Mouse (Mus musculus) heart, embryonic 16.5 days (tissue): ENCODE measurements at regions not wholly inside any gene's neighbourhood (a gene's known extent, or its start where the extent isn't known, plus 50 kb on each side); places are given as distances from the start of the nearest gene placed in this dataset.
"Not testable (repeated sequence)": the region's sequence is repeated elsewhere in the genome, so short reads cannot be mapped to it uniquely, and the experiment has no call there.

ENCODE experiments used
- ATAC-seq: fragments of 200-750 bp; cut with Nextera tagmentation; replicated peaks from 2 replicates; pipeline ENCODE4 v1.8.0; 2017; ENCODE audit warnings: moderate number of reproducible peaks; ENCODE audit not compliant: insufficient read depth, low FRiP score; ENCODE audit errors: extremely low read depth
- H3K27ac ChIP-seq: fragments of 300-500 bp; sonication (generic); 2 replicates; pipeline ENCODE4 v1.5.1; 2014; ENCODE audit warnings: mild to moderate bottlenecking, low read length, control low read depth, moderate library complexity
- H3K27me3 ChIP-seq: fragments of 300-500 bp; sonication (generic); 2 replicates; pipeline ENCODE4 v1.6.1; 2014; ENCODE audit warnings: low read length, mixed read lengths; ENCODE audit not compliant: control insufficient read depth, insufficient read depth
- H3K36me3 ChIP-seq: fragments of 300-500 bp; sonication (generic); 2 replicates; pipeline ENCODE4 v1.6.1; 2014; ENCODE audit not compliant: control insufficient read depth, insufficient read depth
- H3K4me1 ChIP-seq: fragments of 300-500 bp; sonication (generic); 2 replicates; pipeline ENCODE4 v1.6.1; 2014; ENCODE audit warnings: low read length, mixed read lengths; ENCODE audit not compliant: control insufficient read depth, insufficient read depth
- H3K4me2 ChIP-seq: fragments of 300-500 bp; sonication (generic); 2 replicates; pipeline ENCODE4 v1.6.1; 2014; ENCODE audit warnings: low read depth, mild to moderate bottlenecking, control low read depth, low read length
- H3K4me3 ChIP-seq: fragments of 300-500 bp; sonication (generic); 2 replicates; pipeline ENCODE4 v1.5.1; 2014; ENCODE audit warnings: mild to moderate bottlenecking, control low read depth, low read length
- H3K9ac ChIP-seq: fragments of 300-500 bp; sonication (generic); 2 replicates; pipeline ENCODE4 v1.6.1; 2014; ENCODE audit warnings: low read length, control low read depth
- H3K9me3 ChIP-seq: fragments of 300-500 bp; sonication (generic); replicated peaks from 2 replicates; pipeline ENCODE4 v1.6.1; 2016; ENCODE audit warnings: low read length; ENCODE audit not compliant: control insufficient read depth
- WGBS: fragments of 180-500 bp; shearing (Covaris S2); extraction: QIAGEN DNeasy Blood & Tissue Kit; methylation state at CpG from one replicate; pipeline ENCODE4 v1.1.7; 2014; 5-methylcytosine and 5-hydroxymethylcytosine counted together

DNA sequence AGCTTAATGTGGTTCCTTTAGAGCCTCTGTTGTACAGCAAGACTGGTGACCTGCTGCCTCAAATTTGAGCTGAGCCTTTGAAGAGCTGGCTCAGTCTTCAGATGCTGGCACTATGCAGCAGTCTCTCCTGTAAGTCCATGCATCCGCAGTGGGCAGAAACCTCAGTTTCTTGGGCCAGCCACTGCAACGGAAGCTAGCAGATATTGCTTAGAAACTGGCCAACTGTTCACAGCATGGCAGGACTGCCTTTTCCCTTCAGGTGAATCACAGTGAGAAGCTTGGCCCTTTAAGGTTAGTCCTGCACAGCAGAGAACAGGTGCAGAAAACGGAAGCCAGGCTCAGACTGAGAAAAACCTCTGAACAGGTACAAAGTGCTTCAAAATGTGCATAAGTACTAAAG is 1976.8 kb upstream of the G6pd2 start:
- Histone ChIP-seq H3K4me3 (no peak overlapping the region), H3K4me1 (no peaks in the 10 kb centered on the region), H3K27me3 (no peaks in the 10 kb centered on the region), H3K4me2 (no peak overlapping the region), H3K9me3 (no peaks in the 10 kb centered on the region), H3K27ac (no peak overlapping the region), H3K36me3 (no peaks in the 10 kb centered on the region), H3K9ac (no peak overlapping the region)
- no peak for ATAC-seq
- 82% methylated on average over 3 of the region's 3 CpGs for WGBS

DNA sequence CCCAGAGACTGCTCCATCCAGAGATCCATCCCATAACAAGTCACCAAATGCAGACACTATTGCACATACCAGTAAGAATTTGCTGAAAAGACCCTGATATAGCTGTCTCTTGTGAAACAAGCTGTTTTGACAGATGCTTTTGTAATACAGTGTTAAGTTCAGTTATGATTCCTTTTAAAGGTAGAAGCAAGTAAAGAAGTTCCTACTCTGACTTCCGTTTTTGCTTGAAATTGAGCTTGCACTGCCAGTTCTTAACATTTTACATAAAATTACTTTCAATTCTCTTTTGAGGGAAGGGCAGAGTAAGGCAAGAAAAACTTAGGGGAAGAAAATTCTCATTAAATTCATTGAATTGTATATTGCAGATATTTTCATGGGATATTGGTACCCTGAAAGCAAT is 1962.9 kb upstream of the G6pd2 start:
- Histone ChIP-seq H3K27me3 (no peaks in the 10 kb centered on the region), H3K36me3 (no peaks in the 10 kb centered on the region), H3K9ac (no peak overlapping the region), H3K27ac (no peak overlapping the region), H3K4me1 (no peaks in the 10 kb centered on the region), H3K4me2 (no peak overlapping the region), H3K9me3 (no peaks in the 10 kb centered on the region), H3K4me3 (no peak overlapping the region)
- 47% methylated on average over 1 of the region's 1 CpGs for WGBS
- ATAC-seq: no peak

DNA sequence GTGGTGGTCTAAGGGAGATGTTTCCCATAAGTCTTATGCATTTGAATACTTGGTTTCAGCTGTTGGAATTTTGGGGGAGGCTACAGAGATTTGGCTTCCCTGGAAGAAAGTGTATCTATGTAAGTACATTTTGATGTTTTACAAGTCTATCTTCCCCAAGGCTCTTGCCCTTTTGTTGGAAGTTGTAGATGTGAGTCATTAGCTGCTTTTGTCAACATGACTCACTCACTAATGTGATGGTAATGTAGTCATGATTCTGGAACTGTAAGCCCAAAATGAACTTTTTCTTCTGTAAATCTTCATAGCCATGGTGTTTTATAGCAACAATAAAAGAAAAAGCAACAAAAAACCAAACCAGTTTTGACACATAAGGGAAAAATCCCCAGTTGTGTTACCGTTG is 1961.0 kb upstream of the G6pd2 start:
- WGBS: 76% methylated on average over 1 of the region's 1 CpGs
- no peak overlapping the region for H3K4me3 ChIP-seq
- H3K27me3 ChIP-seq: no peaks in the 10 kb centered on the region
- H3K9me3 ChIP-seq: no peaks in the 10 kb centered on the region
- no peak overlapping the region for H3K9ac ChIP-seq
- ATAC-seq: no peak
- H3K4me2 ChIP-seq: no peak overlapping the region
- no peaks in the 10 kb centered on the region for H3K4me1 ChIP-seq
- no peaks in the 10 kb centered on the region for H3K36me3 ChIP-seq
- no peak overlapping the region for H3K27ac ChIP-seq

DNA sequence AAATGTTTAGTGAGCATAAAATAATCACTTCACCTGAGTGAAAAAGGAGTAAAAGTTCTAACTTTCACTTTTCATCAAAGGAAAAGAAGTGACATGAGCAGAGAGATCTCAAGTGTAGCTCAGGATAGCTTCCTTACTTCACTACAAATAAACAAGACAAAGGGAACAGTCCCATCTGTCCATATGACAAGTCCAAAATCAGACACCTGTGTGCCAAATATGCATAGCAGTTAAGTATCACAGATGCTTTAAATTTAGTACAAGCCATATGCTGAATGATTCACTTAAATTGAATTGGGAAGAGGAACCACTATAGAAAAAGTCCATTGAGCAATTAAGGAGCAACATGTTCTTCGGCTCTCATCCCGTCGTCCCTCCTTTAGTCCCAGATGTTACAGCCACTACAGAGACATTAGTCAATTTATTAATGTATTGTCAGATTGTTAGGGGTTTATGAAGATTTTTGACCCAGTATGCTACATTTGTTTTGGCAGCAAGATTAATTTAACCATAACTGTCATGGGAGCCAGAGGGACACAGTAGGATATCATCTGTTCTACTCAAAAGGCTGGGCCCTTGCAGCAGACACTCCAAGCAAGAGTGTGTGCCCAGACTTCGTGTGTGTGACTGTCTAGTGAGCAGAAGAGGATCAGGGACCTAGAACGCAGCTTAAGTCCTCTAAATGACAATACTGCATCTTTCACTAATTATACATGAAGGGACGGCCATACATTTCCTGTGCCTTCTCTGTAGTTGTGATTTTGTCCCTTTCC is 1914.5 kb upstream of the G6pd2 start:
- Histone ChIP-seq H3K4me1 (no peaks in the 10 kb centered on the region), H3K36me3 (no peaks in the 10 kb centered on the region), H3K27ac (no peak overlapping the region), H3K4me3 (no peak overlapping the region), H3K9me3 (no peaks in the 10 kb centered on the region), H3K4me2 (no peak overlapping the region), H3K27me3 (no peaks in the 10 kb centered on the region), H3K9ac (no peak overlapping the region)
- WGBS: 69% methylated on average over 6 of the region's 6 CpGs
- ATAC-seq: no peak

DNA sequence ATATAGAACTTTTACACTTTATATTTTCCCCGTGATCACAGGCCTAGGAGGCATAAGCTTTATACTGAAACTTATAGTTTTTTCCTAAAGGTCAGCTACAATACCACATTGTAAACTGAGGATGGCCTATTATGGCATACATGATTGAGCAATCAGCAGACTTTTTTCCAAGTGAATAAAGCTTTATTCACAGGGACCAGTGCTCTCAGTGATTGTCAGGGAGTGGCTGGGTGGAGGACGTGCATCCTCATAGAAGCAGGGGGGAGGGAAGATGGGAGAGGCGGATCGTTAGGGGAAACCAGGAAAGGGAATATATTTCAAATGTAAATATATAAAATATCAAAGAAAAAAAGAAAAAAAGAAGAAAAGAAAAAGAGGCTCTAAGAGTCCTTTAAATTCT is 1886.7 kb upstream of the G6pd2 start:
- no peak for ATAC-seq
- Histone ChIP-seq H3K4me2 (no peak overlapping the region), H3K4me3 (no peak overlapping the region), H3K4me1 (no peaks in the 10 kb centered on the region), H3K27ac (no peak overlapping the region), H3K9ac (no peak overlapping the region), H3K36me3 (no peaks in the 10 kb centered on the region), H3K27me3 (no peaks in the 10 kb centered on the region), H3K9me3 (no peaks in the 10 kb centered on the region)
- 66% methylated on average over 4 of the region's 4 CpGs for WGBS

DNA sequence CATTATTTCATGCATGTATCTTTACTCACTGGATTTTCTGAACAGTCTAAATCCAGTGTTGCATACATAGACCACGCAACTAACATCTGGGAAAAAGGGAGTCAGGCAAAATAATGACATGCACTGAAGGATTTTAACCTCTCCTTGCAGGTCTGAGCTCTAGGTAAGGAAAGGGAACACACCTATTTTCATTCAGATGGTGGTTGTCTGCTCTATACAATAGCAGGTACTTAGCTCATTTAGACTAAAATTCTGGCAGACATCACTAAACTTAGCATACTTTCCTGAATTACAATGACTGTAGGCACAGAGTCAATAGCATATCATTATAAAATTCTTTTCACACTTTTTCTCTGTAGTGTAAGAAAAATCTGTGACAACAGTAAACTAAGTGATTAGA is 1867.8 kb upstream of the G6pd2 start:
- ATAC-seq: no peak
- H3K4me3 ChIP-seq: no peak overlapping the region
- no peaks in the 10 kb centered on the region for H3K27me3 ChIP-seq
- no peak overlapping the region for H3K9ac ChIP-seq
- H3K4me1 ChIP-seq: no peaks in the 10 kb centered on the region
- no peak overlapping the region for H3K27ac ChIP-seq
- H3K36me3 ChIP-seq: no peaks in the 10 kb centered on the region
- 75% methylated on average over 1 of the region's 1 CpGs for WGBS
- H3K4me2 ChIP-seq: no peak overlapping the region
- H3K9me3 ChIP-seq: no peaks in the 10 kb centered on the region

DNA sequence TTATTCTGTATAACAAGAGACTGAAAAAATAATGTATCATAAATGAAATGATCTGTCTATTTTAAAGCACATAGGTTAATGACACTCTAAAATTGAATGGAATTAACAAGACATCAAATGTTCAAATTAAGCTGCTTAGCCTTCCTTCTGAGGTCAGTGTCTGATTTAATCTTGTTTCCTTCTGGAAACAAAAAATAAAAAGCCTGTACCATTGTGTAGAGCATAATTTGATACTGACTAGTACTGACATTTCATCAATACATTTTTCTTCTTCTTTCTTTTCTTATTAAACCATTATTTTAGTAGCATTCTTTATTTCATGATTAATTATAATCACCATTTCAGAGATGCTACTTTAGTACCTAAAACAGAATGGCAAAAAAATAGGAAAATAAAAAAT is 1862.9 kb upstream of the G6pd2 start:
- Histone ChIP-seq H3K36me3 (no peaks in the 10 kb centered on the region), H3K4me2 (no peak overlapping the region), H3K27ac (no peak overlapping the region), H3K9ac (no peak overlapping the region), H3K4me3 (no peak overlapping the region), H3K9me3 (no peaks in the 10 kb centered on the region), H3K27me3 (no peaks in the 10 kb centered on the region), H3K4me1 (no peaks in the 10 kb centered on the region)
- ATAC-seq: no peak

DNA sequence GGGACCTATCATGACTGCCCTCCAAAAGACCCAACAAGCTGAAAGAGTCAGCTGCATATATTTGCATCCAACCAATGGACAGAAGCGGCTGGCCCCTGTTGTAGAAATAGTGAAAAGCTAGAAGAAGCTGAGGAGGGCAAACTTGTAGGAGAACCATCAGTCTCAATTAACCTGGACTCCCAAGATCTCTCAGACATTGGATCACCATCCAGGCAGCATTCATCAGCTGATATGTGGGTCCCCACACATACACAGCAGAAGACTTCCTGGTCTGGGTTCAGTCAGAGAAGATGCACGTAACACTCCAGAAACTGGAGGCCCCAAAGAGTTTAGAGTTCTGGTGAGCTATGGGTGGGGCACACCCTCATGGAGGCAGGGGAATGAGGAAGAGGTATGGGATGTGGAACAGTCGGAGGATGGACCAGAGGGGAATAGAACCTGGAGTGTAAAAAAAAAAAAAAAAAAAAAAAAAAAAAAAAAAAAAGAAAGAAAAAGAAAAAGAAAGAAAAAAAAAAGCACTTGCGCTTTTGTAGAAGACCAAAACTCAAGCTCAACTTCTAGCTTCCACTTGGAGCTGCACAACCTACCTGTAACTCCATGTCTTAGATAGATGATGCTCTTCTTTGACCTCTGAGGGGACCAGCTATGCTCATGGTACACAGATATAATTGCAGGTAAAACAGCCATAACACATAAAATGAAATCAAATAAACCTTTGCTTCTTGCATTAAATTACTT is 1860.6 kb upstream of the G6pd2 start:
- no peak for ATAC-seq

DNA sequence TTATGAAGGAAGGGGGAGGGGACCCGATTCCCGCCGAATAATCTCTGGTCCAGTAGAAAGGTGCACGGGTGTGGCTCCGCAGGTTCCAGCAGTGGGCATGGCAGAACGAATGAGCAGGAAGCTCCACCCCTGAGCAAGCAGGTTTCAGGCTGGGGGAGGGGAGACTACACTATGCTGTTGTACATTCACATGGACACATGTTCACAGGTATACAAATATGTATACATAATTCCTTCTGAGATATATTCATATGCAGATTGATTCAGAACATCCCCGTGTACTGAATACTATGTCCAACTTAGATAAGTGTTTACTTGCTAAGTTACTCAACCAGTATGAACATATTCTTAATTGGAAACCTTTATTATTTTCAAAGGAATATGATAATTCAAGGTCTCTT is 1852.4 kb upstream of the G6pd2 start:
- not testable (repeated sequence) for H3K9ac ChIP-seq, ATAC-seq, H3K4me3 ChIP-seq, H3K36me3 ChIP-seq, H3K9me3 ChIP-seq, H3K4me1 ChIP-seq, H3K27me3 ChIP-seq, H3K27ac ChIP-seq, H3K4me2 ChIP-seq
- 85% methylated on average over 4 of the region's 7 CpGs for WGBS

More for the DNA sequence above, 1860.6 kb upstream of the G6pd2 start:
- Histone ChIP-seq H3K4me1 (no peaks in the 10 kb centered on the region), H3K27ac (no peak overlapping the region), H3K4me2 (no peak overlapping the region), H3K27me3 (no peaks in the 10 kb centered on the region), H3K4me3 (no peak overlapping the region), H3K36me3 (no peaks in the 10 kb centered on the region), H3K9me3 (no peaks in the 10 kb centered on the region), H3K9ac (no peak overlapping the region)
- WGBS: 87% methylated on average over 4 of the region's 4 CpGs
